Mouse (Mus musculus) forebrain, embryonic 11.5 days (tissue): ENCODE measurements around the gene Gm10721. TPM values are rescaled to one million over a fixed set of nuclear protein-coding genes. Genes with fewer than 3 reads are reported as not detected.
"Not testable (repeated sequence)": the region's sequence is repeated elsewhere in the genome, so short reads cannot be mapped to it uniquely, and the experiment has no call there.

Experiments
- ATAC-seq: fragments of 200-750 bp; cut with Nextera tagmentation; replicated peaks from 2 replicates; pipeline ENCODE4 v1.8.0; 2017; ENCODE audit warnings: moderate TSS enrichment; ENCODE audit not compliant: low FRiP score
- DNase-seq: peaks from one replicate; pipeline ENCODE4 v3.0.0-alpha.2; 2017; ENCODE audit warnings: low spot score
- H3K27ac ChIP-seq: fragments of 300-500 bp; sonication (generic); 2 replicates; pipeline ENCODE4 v1.5.1; 2014; ENCODE audit warnings: low read depth, low read length
- H3K27me3 ChIP-seq: fragments of 300-500 bp; sonication (generic); 2 replicates; pipeline ENCODE4 v1.6.1; 2014; ENCODE audit warnings: mild to moderate bottlenecking, low read length, mixed read lengths; ENCODE audit not compliant: control insufficient read depth, insufficient read depth
- H3K36me3 ChIP-seq: fragments of 300-500 bp; sonication (generic); 2 replicates; pipeline ENCODE4 v1.6.1; 2014; ENCODE audit warnings: mild to moderate bottlenecking, low read length, moderate library complexity, mixed read lengths; ENCODE audit not compliant: control insufficient read depth, insufficient read depth
- H3K4me1 ChIP-seq: fragments of 300-500 bp; sonication (generic); replicated peaks from 2 replicates; pipeline ENCODE4 v1.6.1; 2014; ENCODE audit warnings: low read length, mixed read lengths; ENCODE audit not compliant: control insufficient read depth, insufficient read depth
- H3K4me2 ChIP-seq: fragments of 300-500 bp; sonication (generic); 2 replicates; pipeline ENCODE4 v1.6.1; 2014; ENCODE audit warnings: low read depth, mild to moderate bottlenecking, low read length, moderate library complexity, mixed read lengths; ENCODE audit not compliant: severe bottlenecking
- H3K4me3 ChIP-seq: fragments of 300-500 bp; sonication (generic); 2 replicates; pipeline ENCODE4 v1.5.1; 2014; ENCODE audit warnings: low read depth, low read length
- H3K9ac ChIP-seq: fragments of 300-500 bp; sonication (generic); 2 replicates; pipeline ENCODE4 v1.6.1; 2014; ENCODE audit warnings: low read length
- H3K9me3 ChIP-seq: fragments of 300-500 bp; sonication (generic); 2 replicates; pipeline ENCODE4 v1.6.1; 2016; ENCODE audit warnings: low read length, mixed read lengths; ENCODE audit not compliant: control insufficient read depth
- WGBS: fragments of 180-500 bp; shearing (Covaris S2); extraction: QIAGEN DNeasy Blood & Tissue Kit; methylation state at CpG from one replicate; pipeline ENCODE4 v1.1.7; 2014; 5-methylcytosine and 5-hydroxymethylcytosine counted together
- polyA plus RNA-seq: library from polyadenylated mRNA; unstranded; fragments of >200 nt; fragmentation: Nextera tagmentation; extraction: Ambion mirVana; gene quantifications from 2 replicates; pipeline ENCODE4 v1.2.1, GENCODE M21; 2014

Gm10721 gene
- polyA plus RNA-seq: not detected in 2 replicates

GRCm38 (mm10) chr9:3012733-3013279 is at the start of gene Gm10721:
TSS of gene Gm10721 (plus strand) at chr9:3013140.
- H3K36me3 ChIP-seq, H3K4me1 ChIP-seq, H3K27me3 ChIP-seq, H3K27ac ChIP-seq, H3K9me3 ChIP-seq, H3K9ac ChIP-seq, H3K4me3 ChIP-seq, DNase-seq, H3K4me2 ChIP-seq: not testable (repeated sequence)
- WGBS: no CpG with 5 or more reads among the region's 11 CpGs
- peak; percentile 70 for ATAC-seq

DNA sequence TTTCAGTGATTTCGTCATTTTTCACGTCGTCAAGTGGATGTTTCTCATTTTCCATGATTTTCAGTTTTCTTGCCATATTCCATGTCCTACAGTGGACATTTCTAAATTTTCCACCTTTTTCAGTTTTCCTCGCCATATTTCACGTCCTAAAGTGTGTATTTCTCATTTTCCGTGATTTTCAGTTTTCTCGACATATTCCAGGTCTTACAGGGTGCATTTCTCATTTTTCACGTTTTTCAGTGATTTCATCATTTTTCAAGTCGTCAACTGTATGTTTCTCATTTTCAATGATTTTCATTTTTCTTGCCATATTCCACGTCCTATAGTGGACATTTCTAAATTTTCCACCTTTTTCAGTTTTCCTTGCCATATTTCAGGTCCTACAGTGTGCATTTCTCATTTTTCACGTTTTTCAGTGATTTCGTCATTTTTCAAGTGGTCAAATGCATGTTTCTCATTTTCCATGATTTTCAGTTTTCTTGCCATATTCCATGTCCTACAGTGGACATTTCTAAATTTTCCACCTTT is 12.4 kb upstream of the Gm10721 start, which contains the start of gene Gm10722:
Gene Gm10722, plus strand, starts transcription at position 478 of the 528 bp plus-strand sequence.
- H3K27me3 ChIP-seq, H3K9me3 ChIP-seq, ATAC-seq, H3K27ac ChIP-seq, H3K9ac ChIP-seq, H3K4me3 ChIP-seq, H3K36me3 ChIP-seq, H3K4me1 ChIP-seq, H3K4me2 ChIP-seq: not testable (repeated sequence)
- DNase-seq: peak; percentile 47
- 66% methylated on average over 12 of the region's 12 CpGs for WGBS

- not testable (repeated sequence) for H3K4me2 ChIP-seq, ATAC-seq, H3K9me3 ChIP-seq, H3K9ac ChIP-seq, H3K27ac ChIP-seq, H3K36me3 ChIP-seq, H3K27me3 ChIP-seq, H3K4me3 ChIP-seq, H3K4me1 ChIP-seq, DNase-seq
- WGBS: 66% methylated on average over 8 of the region's 8 CpGs
Measured at GRCm38 (mm10) chr9:3001006-3001405, 11.9 kb upstream of the Gm10721 start.

DNA sequence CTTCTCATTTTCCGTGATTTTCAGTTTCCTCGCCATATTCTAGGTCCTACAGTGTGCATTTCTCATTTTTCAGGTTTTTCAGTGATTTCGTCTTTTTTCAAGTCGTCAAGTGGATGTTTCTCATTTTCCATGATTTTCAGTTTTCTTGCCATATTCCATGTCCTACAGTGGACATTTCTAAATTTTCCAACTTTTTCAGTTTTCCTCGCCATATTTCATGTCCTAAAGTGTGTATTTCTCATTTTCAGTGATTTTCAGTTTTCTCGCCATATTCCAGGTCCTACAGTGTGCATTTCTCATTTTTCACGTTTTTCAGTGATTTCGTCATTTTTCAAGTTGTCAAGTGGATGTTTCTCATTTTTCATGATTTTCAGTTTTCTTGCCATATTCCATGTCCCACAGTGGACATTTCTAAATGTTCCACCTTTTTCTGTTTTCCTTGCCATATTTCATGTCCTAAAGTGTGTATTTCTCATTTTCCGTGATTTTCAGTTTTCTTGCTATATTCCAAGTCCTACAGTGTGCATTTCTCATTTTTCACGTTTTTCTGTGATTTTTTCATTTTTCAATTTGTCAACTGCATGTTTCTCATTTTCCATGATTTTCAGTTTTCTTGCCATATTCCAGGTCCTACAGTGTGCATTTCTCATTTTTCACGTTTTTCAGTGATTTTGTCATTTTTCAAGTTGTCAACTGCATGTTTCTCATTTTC is 10.8 kb upstream of the Gm10721 start:
- not testable (repeated sequence) for H3K4me3 ChIP-seq, H3K27me3 ChIP-seq, H3K27ac ChIP-seq, H3K4me1 ChIP-seq, H3K9ac ChIP-seq, H3K36me3 ChIP-seq, H3K9me3 ChIP-seq, H3K4me2 ChIP-seq
- WGBS: 51% methylated on average over 8 of the region's 11 CpGs
- ATAC-seq (peak; percentile 87), DNase-seq (peak; percentile 38)

DNA sequence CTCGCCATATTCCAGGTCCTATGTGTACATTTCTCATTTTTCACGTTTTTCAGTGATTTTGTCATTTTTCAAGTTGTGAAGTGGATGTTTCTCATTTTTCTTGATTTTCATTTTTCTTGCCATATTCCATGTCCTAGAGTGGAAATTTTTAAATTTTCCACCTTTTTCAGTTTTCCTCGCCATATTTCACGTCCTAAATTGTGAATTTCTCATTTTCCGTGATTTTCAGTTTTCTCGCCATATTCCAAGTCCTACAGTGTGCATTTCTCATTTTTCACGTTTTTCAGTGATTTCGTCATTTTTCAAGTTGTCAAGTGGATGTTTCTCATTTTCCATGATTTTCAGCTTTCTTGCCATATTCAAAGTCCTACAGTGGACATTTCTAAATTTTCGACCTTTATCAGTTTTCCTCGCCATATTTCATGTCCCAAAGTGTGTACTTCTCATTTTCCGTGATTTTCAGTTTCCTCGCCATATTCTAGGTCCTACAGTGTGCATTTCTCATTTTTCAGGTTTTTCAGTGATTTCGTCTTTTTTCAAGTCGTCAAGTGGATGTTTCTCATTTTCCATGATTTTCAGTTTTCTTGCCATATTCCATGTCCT is 10.0 kb upstream of the Gm10721 start, which contains the start of gene Gm11168:
Gene Gm11168, plus strand, starts transcription at position 553 of the 603 bp plus-strand sequence.
- not testable (repeated sequence) for H3K27ac ChIP-seq, H3K4me3 ChIP-seq, H3K27me3 ChIP-seq, H3K4me1 ChIP-seq, H3K9ac ChIP-seq, H3K36me3 ChIP-seq, ATAC-seq, H3K4me2 ChIP-seq, DNase-seq, H3K9me3 ChIP-seq
- 69% methylated on average over 6 of the region's 14 CpGs for WGBS

DNA sequence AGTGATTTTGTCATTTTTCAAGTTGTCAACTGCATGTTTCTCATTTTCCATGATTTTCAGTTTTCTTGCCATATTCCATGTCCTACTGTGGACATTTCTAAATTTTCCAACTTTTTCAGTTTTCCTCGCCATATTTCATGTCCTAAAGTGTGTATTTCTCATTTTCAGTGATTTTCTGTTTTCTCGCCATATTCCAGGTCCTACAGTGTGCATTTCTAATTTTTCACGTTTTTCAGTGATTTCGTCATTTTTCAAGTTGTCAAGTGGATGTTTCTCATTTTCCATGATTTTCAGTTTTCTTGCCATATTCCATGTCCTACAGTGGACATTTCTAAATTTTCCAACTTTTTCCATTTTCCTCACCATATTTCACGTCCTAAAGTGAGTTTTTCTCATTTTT is 6.8 kb upstream of the Gm10721 start:
- not testable (repeated sequence) for H3K4me2 ChIP-seq, ATAC-seq, H3K9me3 ChIP-seq, H3K4me3 ChIP-seq, H3K27me3 ChIP-seq, H3K27ac ChIP-seq, H3K4me1 ChIP-seq, H3K36me3 ChIP-seq, DNase-seq, H3K9ac ChIP-seq
- WGBS: 90% methylated on average over 1 of the region's 5 CpGs

DNA sequence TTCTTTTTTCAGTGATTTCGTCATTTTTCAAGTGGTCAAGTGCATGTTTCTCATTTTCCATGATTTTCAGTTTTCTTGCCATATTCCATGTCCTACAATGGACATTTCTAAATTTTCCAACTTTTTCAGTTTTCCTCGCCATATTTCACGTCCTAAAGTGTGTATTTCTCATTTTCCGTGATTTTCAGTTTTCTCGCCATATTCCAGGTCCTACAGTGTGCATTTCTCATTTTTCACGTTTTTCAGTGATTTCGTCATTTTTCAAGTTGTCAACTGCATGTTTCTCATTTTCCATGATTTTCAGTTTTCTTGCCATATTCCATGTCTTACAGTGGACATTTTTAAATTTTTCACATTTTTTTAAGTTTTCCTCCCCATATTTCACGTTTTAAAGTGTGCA is 6.3 kb upstream of the Gm10721 start:
- ATAC-seq: peak; percentile 78
- WGBS: 70% methylated on average over 7 of the region's 8 CpGs
- H3K27me3 ChIP-seq, H3K36me3 ChIP-seq, DNase-seq, H3K9ac ChIP-seq, H3K4me2 ChIP-seq, H3K9me3 ChIP-seq, H3K4me3 ChIP-seq, H3K27ac ChIP-seq, H3K4me1 ChIP-seq: not testable (repeated sequence)

GRCm38 (mm10) chr9:3007272-3007671 is 5.7 kb upstream of the Gm10721 start:
- H3K36me3 ChIP-seq, H3K27me3 ChIP-seq, H3K27ac ChIP-seq, H3K4me3 ChIP-seq, H3K9me3 ChIP-seq, H3K4me2 ChIP-seq, DNase-seq, H3K4me1 ChIP-seq, H3K9ac ChIP-seq: not testable (repeated sequence)
- ATAC-seq: peak; percentile 30; the same call in 1 of the 2 replicates
- 73% methylated on average over 6 of the region's 9 CpGs for WGBS
